Comparison of ENCODE assay signal across 12 mouse cellular contexts in genomic region chr1:36904084-36904451, GRCm38 (mm10). TPM values are rescaled to one million over a fixed set of nuclear protein-coding genes. Genes with fewer than 3 reads are reported as not detected.
DNase-seq lines count a peak whose midpoint lies in the region; ATAC-seq and TF ChIP-seq lines count a peak whose summit lies in the region.
"Had no signal": no experiment of that assay in that cellular context is flagged by ENCODE, and none has a peak within 500 bp of the region (broad histone marks: within the 10 kb centered on the region; RNA-seq: fewer than 3 reads in every experiment).

No protein-coding gene starts in this region.

- no peak overlapping the region for H3K4me2 ChIP-seq in embryonic facial prominence, embryonic 11.5 days (ENCODE audit: low read depth, low read length)
- H3K4me2 ChIP-seq in liver, embryonic 11.5 days: no peak overlapping the region

- TF ChIP-seq POLR2A in liver, adult 2 months (IDR thresholded peaks at IDR 0.05; ENCODE audit: extremely low read depth, insufficient read depth, low read length): no peak

- peak; percentile 14 for DNase-seq in embryonic facial prominence, embryonic 11.5 days (ENCODE audit: low spot score)
- no peak for DNase-seq in embryonic facial prominence, embryonic 10.5 days (ENCODE audit: low spot score)
- no peak for DNase-seq in liver, adult 2 months (ENCODE audit: extremely low read depth, low read depth, low spot score)
- DNase-seq in liver, embryonic 11.5 days (ENCODE audit: low spot score): no peak
- DNase-seq in 3T3-L1 (ENCODE audit: low read depth, low spot score) (peak; percentile 19), NIH3T3 (ENCODE audit: low read depth) (peak; percentile 28)
- no peak for DNase-seq in adrenal gland, postnatal 4 days (ENCODE audit: low spot score in 2 of 2)
- DNase-seq: gastrocnemius, postnatal 14 days; kidney, postnatal 4 days had no signal

- H3K9ac ChIP-seq in embryonic facial prominence, embryonic 11.5 days (replicated peaks; ENCODE audit: low read length): no peak overlapping the region
- no peak overlapping the region for H3K9ac ChIP-seq in liver, adult 2 months (ENCODE audit: low read depth, low read length)
- no peak overlapping the region for H3K9ac ChIP-seq in liver, embryonic 11.5 days (ENCODE audit: low read depth, low read length)

- H3K4me1 ChIP-seq in embryonic facial prominence, embryonic 11.5 days (ENCODE audit: control insufficient read depth, insufficient read depth, low read length): no peaks in the 10 kb centered on the region
- H3K4me1 ChIP-seq in embryonic facial prominence, embryonic 10.5 days: peaks cover 7% of the 10 kb centered on the region
- peaks cover 19% of the 10 kb centered on the region for H3K4me1 ChIP-seq in liver, adult 2 months (ENCODE audit: control insufficient read depth, insufficient read depth, low read length)
- H3K4me1 ChIP-seq in liver, embryonic 11.5 days (replicated peaks; ENCODE audit: control insufficient read depth, insufficient read depth, low read length): peaks cover 9% of the 10 kb centered on the region
- H3K4me1 ChIP-seq: hindbrain, embryonic 10.5 days; midbrain, embryonic 10.5 days had no signal

- no peak for ATAC-seq in embryonic facial prominence, embryonic 11.5 days (replicated peaks; ENCODE audit: insufficient number of reproducible peaks, low FRiP score, low TSS enrichment, low read depth)
- ATAC-seq in liver, embryonic 11.5 days (replicated peaks; ENCODE audit: low FRiP score): no peak
- ATAC-seq in cerebellum, adult (ENCODE audit: insufficient number of reproducible peaks, low FRiP score, low TSS enrichment): no peak

- H3K9me3 ChIP-seq in embryonic facial prominence, embryonic 11.5 days (replicated peaks; ENCODE audit: control insufficient read depth, low read length): no peaks in the 10 kb centered on the region
- no peaks in the 10 kb centered on the region for H3K9me3 ChIP-seq in embryonic facial prominence, embryonic 10.5 days
- H3K9me3 ChIP-seq in liver, embryonic 11.5 days (ENCODE audit: control insufficient read depth, low read length): no peaks in the 10 kb centered on the region
- H3K9me3 ChIP-seq: hindbrain, embryonic 10.5 days; midbrain, embryonic 10.5 days had no signal

- H3K27ac ChIP-seq in embryonic facial prominence, embryonic 11.5 days (replicated peaks; ENCODE audit: low read depth, low read length): no peak overlapping the region
- no peak overlapping the region for H3K27ac ChIP-seq in embryonic facial prominence, embryonic 10.5 days (replicated peaks)
- H3K27ac ChIP-seq in liver, adult 2 months (replicated peaks; ENCODE audit: insufficient read depth, low read depth, low read length): no peak overlapping the region
- no peak overlapping the region for H3K27ac ChIP-seq in liver, embryonic 11.5 days (ENCODE audit: low read depth, low read length)
- H3K27ac ChIP-seq: hindbrain, embryonic 10.5 days had no signal

- WGBS in embryonic facial prominence, embryonic 11.5 days: 71% methylated on average over 3 of the region's 3 CpGs
- WGBS in embryonic facial prominence, embryonic 10.5 days: 70% methylated on average over 3 of the region's 3 CpGs
- 59% methylated on average over 3 of the region's 3 CpGs for WGBS in liver, adult 2 months
- WGBS in liver, embryonic 11.5 days: 62% methylated on average over 3 of the region's 3 CpGs

- no peaks in the 10 kb centered on the region for H3K27me3 ChIP-seq in embryonic facial prominence, embryonic 11.5 days (ENCODE audit: control insufficient read depth, insufficient read depth, low read length)
- H3K27me3 ChIP-seq in embryonic facial prominence, embryonic 10.5 days (replicated peaks; ENCODE audit: low read depth, poor library complexity, severe bottlenecking): no peaks in the 10 kb centered on the region
- H3K27me3 ChIP-seq in liver, adult 2 months (ENCODE audit: control insufficient read depth, insufficient read depth, low read length): no peaks in the 10 kb centered on the region
- no peaks in the 10 kb centered on the region for H3K27me3 ChIP-seq in liver, embryonic 11.5 days (replicated peaks; ENCODE audit: control insufficient read depth, insufficient read depth, low read length)

- no peaks in the 10 kb centered on the region for H3K36me3 ChIP-seq in embryonic facial prominence, embryonic 11.5 days (replicated peaks; ENCODE audit: control insufficient read depth, insufficient read depth, low read depth, low read length)
- peaks cover 5% of the 10 kb centered on the region for H3K36me3 ChIP-seq in embryonic facial prominence, embryonic 10.5 days (replicated peaks)
- no peaks in the 10 kb centered on the region for H3K36me3 ChIP-seq in liver, adult 2 months (ENCODE audit: control insufficient read depth, insufficient read depth, low read length)
- no peaks in the 10 kb centered on the region; the same call in 1 of the 2 replicates for H3K36me3 ChIP-seq in liver, embryonic 11.5 days (ENCODE audit: control insufficient read depth, insufficient read depth, low read length)

- TF ChIP-seq CTCF in liver, adult 2 months (IDR thresholded peaks at IDR 0.05; ENCODE audit: low read depth, low read length): 0 out of 2 replicates have a peak, but pooled peaks have one; percentile 15

- peaks cover 33% of the 10 kb centered on the region for H3K79me2 ChIP-seq in liver, adult 2 months (ENCODE audit: control insufficient read depth, insufficient read depth, low read length)

- H3K4me3 ChIP-seq in embryonic facial prominence, embryonic 11.5 days (ENCODE audit: low read depth, low read length): no peak overlapping the region
- H3K4me3 ChIP-seq in embryonic facial prominence, embryonic 10.5 days: no peak overlapping the region
- no peak overlapping the region for H3K4me3 ChIP-seq in liver, adult 2 months (ENCODE audit: insufficient read depth, low read depth, low read length)
- H3K4me3 ChIP-seq in liver, embryonic 11.5 days (ENCODE audit: low read depth, low read length): no peak overlapping the region
- H3K4me3 ChIP-seq: hindbrain, embryonic 10.5 days; midbrain, embryonic 10.5 days had no signal

RNA-seq across cellular contexts. Expression of gene Tmem131, which starts 39.4 kb away (rescaled TPM):
- 18.1 and 18.9 TPM in 2 replicates for polyA plus RNA-seq in embryonic facial prominence, embryonic 11.5 days (2014; fragmentation: Nextera tagmentation; extraction: Ambion mirVana)
- polyA plus RNA-seq in embryonic facial prominence, embryonic 10.5 days (2016; fragmentation: Nextera tagmentation; extraction: Ambion mirVana): 14.0 and 14.4 TPM in 2 replicates
- 10.2 and 12.2 TPM in 2 replicates for total RNA-seq in liver, adult 2 months (2014; rRNA removed)
- 6.1 and 6.3 TPM in 2 replicates for polyA plus RNA-seq in liver, adult 2 months (2012; rRNA removed)
- 19.1 and 19.8 TPM in 2 replicates for polyA plus RNA-seq in liver, embryonic 11.5 days (2014; fragmentation: Nextera tagmentation; extraction: Ambion mirVana)
- total RNA-seq in adrenal gland, postnatal 4 days (2021): 10 to 100 TPM; 48.9 to 52.5 TPM

Comparison
In these comparisons a context has a peak if more than half of its experiments do, and no peak if none do; other contexts are left out.
1. DNase-seq: peak in embryonic facial prominence, embryonic 11.5 days (single experiment), 3T3-L1 (single experiment) and NIH3T3 (single experiment); none in embryonic facial prominence, embryonic 10.5 days (single experiment), liver, adult 2 months (single experiment), liver, embryonic 11.5 days (single experiment) and adrenal gland, postnatal 4 days (0 of 2).